Mouse (Mus musculus) right cerebral cortex, postnatal 10 days (tissue): ENCODE results near the gene Depdc5.
"Not testable (repeated sequence)": the region's sequence is repeated elsewhere in the genome, so short reads cannot be mapped to it uniquely, and the experiment has no call there.

Experiments
- DNase-seq, 2 experiments: peaks; one replicate each; pipeline ENCODE4 v3.0.0; 2021; ENCODE audit warnings: low spot score in 2 of 2

Depdc5 gene

GRCm38 (mm10) chr5:32863253-32864228 lies at the start of gene Depdc5:
Gene Depdc5, plus strand, starts transcription at chr5:32863701.
- peak; percentile 92 to 94 for DNase-seq

GRCm38 (mm10) chr5:32815396-32815795 lies 48.1 kb upstream of the Depdc5 start:
- no peak for DNase-seq

GRCm38 (mm10) chr5:32820471-32820870 lies 43.0 kb upstream of the Depdc5 start:
- DNase-seq, result no peak

GRCm38 (mm10) chr5:32827009-32827408 lies 36.5 kb upstream of the Depdc5 start, which contains the start of gene Gm20671:
Gene Gm20671, minus strand, starts transcription at chr5:32827109.
- DNase-seq, result no peak

GRCm38 (mm10) chr5:32828766-32829165 lies 34.7 kb upstream of the Depdc5 start:
- DNase-seq, result not testable (repeated sequence)

- no peak for DNase-seq
Observed at GRCm38 (mm10) chr5:32830054-32830453, 33.4 kb upstream of the Depdc5 start.

- DNase-seq, result no peak
Observed at GRCm38 (mm10) chr5:32834497-32834896, 29.0 kb upstream of the Depdc5 start.

- no peak for DNase-seq
Observed at GRCm38 (mm10) chr5:32836976-32837375, 26.5 kb upstream of the Depdc5 start.

GRCm38 (mm10) chr5:32840029-32840428 lies 23.5 kb upstream of the Depdc5 start:
- DNase-seq, result no peak

- DNase-seq, result no peak
Observed at GRCm38 (mm10) chr5:32849178-32849577, 14.3 kb upstream of the Depdc5 start.

- DNase-seq, result not testable (repeated sequence)
Observed at GRCm38 (mm10) chr5:32849580-32849979, 13.9 kb upstream of the Depdc5 start.

- no peak for DNase-seq
Observed at GRCm38 (mm10) chr5:32852026-32852425, 11.5 kb upstream of the Depdc5 start.

GRCm38 (mm10) chr5:32853731-32854507 lies 9.6 kb upstream of the Depdc5 start, which contains the start of gene Prr14l:
Gene Prr14l, minus strand, starts transcription at chr5:32854256.
- peak; percentile 99 for DNase-seq

- DNase-seq, result no peak
Observed at GRCm38 (mm10) chr5:32854818-32855217, 8.7 kb upstream of the Depdc5 start.

GRCm38 (mm10) chr5:32855274-32855673 lies 8.2 kb upstream of the Depdc5 start:
- DNase-seq, result not testable (repeated sequence)

- peak; percentile 66 to 72 for DNase-seq
Observed at GRCm38 (mm10) chr5:32857781-32858220, 5.7 kb upstream of the Depdc5 start.

- no peak for DNase-seq
Observed at GRCm38 (mm10) chr5:32861082-32861481, 2.4 kb upstream of the Depdc5 start.

GRCm38 (mm10) chr5:32862469-32863132 lies 900 bp upstream of the Depdc5 start:
- no peak for DNase-seq

- no peak for DNase-seq
Observed at GRCm38 (mm10) chr5:32869389-32870024, 6.0 kb downstream of the Depdc5 start.

- no peak for DNase-seq
Observed at GRCm38 (mm10) chr5:32872346-32872745, 8.8 kb downstream of the Depdc5 start.

GRCm38 (mm10) chr5:32886739-32887138 lies 23.2 kb downstream of the Depdc5 start:
- no peak for DNase-seq
